Comparison of ENCODE assay signal across 28 mouse cellular contexts in the genomic region with DNA sequence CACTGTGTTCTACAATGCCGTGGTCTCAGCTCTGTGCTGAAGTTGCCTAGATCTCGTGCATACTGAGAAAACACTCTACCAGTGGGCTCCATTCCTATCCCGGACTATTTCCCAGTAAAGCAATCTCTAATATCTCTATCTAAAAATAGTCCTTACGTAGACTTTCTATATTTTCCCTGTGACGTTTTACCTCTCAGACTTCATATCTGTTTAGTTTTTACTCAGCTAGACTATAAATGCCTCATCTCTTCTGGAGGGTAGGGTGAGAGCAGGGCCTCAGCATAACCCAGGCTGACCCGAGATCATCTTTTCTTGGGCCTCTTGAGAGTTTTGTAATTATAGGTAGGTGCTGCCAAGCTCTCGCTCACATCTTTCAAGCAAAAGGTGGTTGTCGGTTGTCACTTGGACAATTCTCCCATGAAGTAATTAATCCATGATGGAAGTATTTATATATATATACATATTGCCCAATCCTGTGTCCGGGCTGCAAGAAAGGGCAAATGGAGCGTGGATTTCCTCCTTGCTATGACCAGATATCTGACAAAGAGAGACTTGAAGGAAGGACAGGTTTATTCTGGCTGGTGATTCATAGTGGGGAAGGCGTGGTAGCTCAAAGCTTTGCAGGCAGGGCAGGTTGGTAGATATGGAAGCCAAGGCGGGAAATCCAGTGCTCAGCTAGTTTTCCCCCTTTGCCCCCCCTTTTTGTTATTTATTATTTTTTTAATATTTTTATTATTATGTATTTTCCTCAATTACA. TPM values are rescaled to one million over a fixed set of nuclear protein-coding genes. Genes with fewer than 3 reads are reported as not detected.
"Had no signal": no experiment of that assay in that cellular context is flagged by ENCODE, and none has a peak within 500 bp of the region (broad histone marks: within the 10 kb centered on the region; RNA-seq: fewer than 3 reads in every experiment).

No protein-coding gene starts in this region.

- H3K27ac ChIP-seq: kidney, postnatal 0 days; layer of hippocampus, adult 2 months; left cerebral cortex, adult 2 months; limb, embryonic 12.5 days; limb, embryonic 15.5 days; liver, embryonic 14.5 days; midbrain, embryonic 10.5 days; stomach, embryonic 15.5 days had no signal

- DNase-seq: kidney, adult 2 months; kidney, postnatal 25 days; layer of hippocampus, adult 9-11 months; layer of hippocampus, postnatal 36 days; left cerebral cortex, postnatal 4 days; liver, postnatal 0 days; lung, embryonic 14.5 days; midbrain, embryonic 14.5 days; right cerebral cortex, postnatal 4 days; thymus, adult 2 months; thymus, postnatal 14 days; thymus, postnatal 4 days had no signal

- H3K4me1 ChIP-seq: limb, embryonic 15.5 days; megakaryocyte, embryonic 14.5 days; midbrain, embryonic 10.5 days; stomach, embryonic 15.5 days had no signal

- H3K4me2 ChIP-seq: limb, embryonic 12.5 days; limb, embryonic 15.5 days; liver, embryonic 11.5 days; lung, embryonic 14.5 days; stomach, embryonic 15.5 days had no signal

- H3K36me3 ChIP-seq: limb, embryonic 12.5 days; limb, embryonic 15.5 days; midbrain, embryonic 10.5 days; stomach, embryonic 15.5 days had no signal

- H3K9ac ChIP-seq: limb, embryonic 12.5 days; limb, embryonic 15.5 days; liver, embryonic 14.5 days; liver, postnatal 0 days; lung, embryonic 14.5 days; stomach, embryonic 15.5 days had no signal

- ATAC-seq: liver, postnatal 0 days; lung, postnatal 0 days had no signal

- H3K27me3 ChIP-seq: limb, embryonic 12.5 days; limb, embryonic 15.5 days; megakaryocyte, embryonic 14.5 days; stomach, embryonic 15.5 days had no signal

- H3K4me3 ChIP-seq: layer of hippocampus, adult 2 months; left cerebral cortex, adult 2 months; limb, embryonic 12.5 days; limb, embryonic 15.5 days; megakaryocyte, embryonic 14.5 days; midbrain, embryonic 10.5 days; stomach, embryonic 15.5 days had no signal

- H3K9me3 ChIP-seq: limb, embryonic 12.5 days; limb, embryonic 15.5 days; megakaryocyte, embryonic 14.5 days; midbrain, embryonic 10.5 days; stomach, embryonic 15.5 days had no signal

RNA-seq across cellular contexts. Expression of a gene that starts 51.3 kb away (rescaled TPM):
- total RNA-seq: midbrain, postnatal 0 days had no signal
- polyA plus RNA-seq: kidney, adult 2 months; kidney, embryonic 14.5 days; large intestine, adult 2 months; limb, embryonic 15.5 days; liver, embryonic 11.5 days; lung, embryonic 14.5 days; lung, postnatal 0 days; neural tube, embryonic 11.5 days; neural tube, embryonic 14.5 days; thymus, adult 2 months had no signal
